Mouse (Mus musculus) C2C12 (cell line): ENCODE measurements around the gene Rasl11b. TPM values are rescaled to one million over a fixed set of nuclear protein-coding genes. Genes with fewer than 3 reads are reported as not detected.

Experiments used
- H3K27me3 ChIP-seq: one replicate; pipeline ENCODE4 v1.6.1; 2011; ENCODE audit not compliant: control insufficient read depth, insufficient read depth, insufficient read length
- H3K36me3 ChIP-seq: one replicate; pipeline ENCODE4 v1.6.1; 2011; ENCODE audit not compliant: control insufficient read depth, insufficient read depth
- H3K4me3 ChIP-seq: one replicate; pipeline ENCODE4 v1.5.1; 2011; ENCODE audit warnings: mild to moderate bottlenecking, control low read depth; ENCODE audit not compliant: poor library complexity, insufficient read depth, severe bottlenecking
- H3K79me2 ChIP-seq: one replicate; pipeline ENCODE4 v1.6.1; 2011; ENCODE audit not compliant: control insufficient read depth, insufficient read depth
- H3K79me3 ChIP-seq: one replicate; pipeline ENCODE4 v1.6.1; 2011; ENCODE audit warnings: low read depth, control low read depth
- H3ac ChIP-seq: one replicate; pipeline ENCODE3; 2011; ENCODE audit warnings: low read depth; ENCODE audit not compliant: control insufficient read depth, insufficient read length
- CEBPB ChIP-seq: IDR thresholded peaks from one replicate; pipeline ENCODE4 v1.6.1; 2011; ENCODE audit warnings: low read depth, mild to moderate bottlenecking, control low read depth, moderate library complexity
- CTCF ChIP-seq: IDR thresholded peaks from one replicate; pipeline ENCODE4 v1.5.1; 2011; ENCODE audit not compliant: control insufficient read depth, insufficient read depth, insufficient read length
- FOSL1 ChIP-seq: IDR thresholded peaks from one replicate; pipeline ENCODE4 v1.8.0; 2011; ENCODE audit warnings: mild to moderate bottlenecking, low read length; ENCODE audit not compliant: poor library complexity, insufficient read depth, severe bottlenecking
- MAX ChIP-seq: IDR thresholded peaks from one replicate; pipeline ENCODE4 v1.6.1; 2011; ENCODE audit warnings: mild to moderate bottlenecking, control low read depth
- MYOD1 ChIP-seq: IDR thresholded peaks from one replicate; pipeline ENCODE4 v1.6.1; 2011; ENCODE audit warnings: low read depth; ENCODE audit not compliant: control insufficient read depth, insufficient read length
- MYOG ChIP-seq: IDR thresholded peaks from one replicate; pipeline ENCODE4 v1.6.1; 2011; ENCODE audit not compliant: control insufficient read depth, insufficient read length; ENCODE audit errors: extremely low read depth
- USF1 ChIP-seq: IDR thresholded peaks from one replicate; pipeline ENCODE4 v1.6.1; 2011; ENCODE audit warnings: low read depth, mild to moderate bottlenecking, control low read depth, moderate library complexity
- polyA plus RNA-seq: library from polyadenylated mRNA; unstranded; fragments of >200 nt; fragmentation: generic; extraction: Trizol; gene quantifications from one replicate; pipeline ENCODE4 v1.2.1, GENCODE M21; 2012; ENCODE audit warnings: missing spikeins

Gene Rasl11b
- polyA plus RNA-seq, 1 experiment: 4.8 TPM

- H3K27me3 ChIP-seq: no peaks in the 10 kb centered on the region
- H3ac ChIP-seq: no peak overlapping the region
- no peaks in the 10 kb centered on the region for H3K36me3 ChIP-seq
- TF ChIP-seq MAX (no peak), MYOD1 (no peak), CEBPB (no peak), USF1 (no peak), CTCF (no peak), MYOG (no peak), FOSL1 (no peak)
- H3K4me3 ChIP-seq: no peak overlapping the region
- no peaks in the 10 kb centered on the region for H3K79me3 ChIP-seq
- H3K79me2 ChIP-seq: no peaks in the 10 kb centered on the region
Observed at GRCm38 (mm10) chr5:74189484-74190160, 5.5 kb upstream of the Rasl11b start.

- Histone ChIP-seq H3K4me3 (no peak overlapping the region), H3K79me2 (no peaks in the 10 kb centered on the region), H3K36me3 (no peaks in the 10 kb centered on the region), H3K27me3 (no peaks in the 10 kb centered on the region), H3ac (no peak overlapping the region), H3K79me3 (no peaks in the 10 kb centered on the region)
- no peak for TF ChIP-seq CEBPB
- no peak for TF ChIP-seq USF1
- TF ChIP-seq FOSL1: no peak
- TF ChIP-seq MYOD1: no peak
- no peak for TF ChIP-seq MAX
- TF ChIP-seq MYOG: no peak
- no peak for TF ChIP-seq CTCF
Observed at GRCm38 (mm10) chr5:74190161-74190491, 5.0 kb upstream of the Rasl11b start.

- H3K79me2 ChIP-seq: no peaks in the 10 kb centered on the region
- no peaks in the 10 kb centered on the region for H3K27me3 ChIP-seq
- no peaks in the 10 kb centered on the region for H3K36me3 ChIP-seq
- H3K79me3 ChIP-seq: no peaks in the 10 kb centered on the region
- H3K4me3 ChIP-seq: no peak overlapping the region
- no peak overlapping the region for H3ac ChIP-seq
- TF ChIP-seq MAX (no peak), FOSL1 (no peak), USF1 (no peak), CEBPB (no peak), MYOG (no peak), CTCF (no peak), MYOD1 (no peak)
Observed at GRCm38 (mm10) chr5:74190911-74191310, 4.2 kb upstream of the Rasl11b start.

- Histone ChIP-seq H3K79me3 (no peaks in the 10 kb centered on the region), H3ac (no peak overlapping the region), H3K4me3 (no peak overlapping the region), H3K79me2 (no peaks in the 10 kb centered on the region), H3K27me3 (no peaks in the 10 kb centered on the region), H3K36me3 (no peaks in the 10 kb centered on the region)
- TF ChIP-seq MYOG (no peak), MYOD1 (no peak), MAX (no peak)
Observed at GRCm38 (mm10) chr5:74193008-74193407, 2.1 kb upstream of the Rasl11b start.

- no peak for TF ChIP-seq MAX
- TF ChIP-seq CEBPB: no peak
- no peak for TF ChIP-seq CTCF
- no peak for TF ChIP-seq USF1
- TF ChIP-seq FOSL1: no peak
- no peak for TF ChIP-seq MYOD1
- TF ChIP-seq MYOG: no peak
- H3K79me3 ChIP-seq: no peaks in the 10 kb centered on the region
- no peaks in the 10 kb centered on the region for H3K27me3 ChIP-seq
- H3K36me3 ChIP-seq: no peaks in the 10 kb centered on the region
- H3K4me3 ChIP-seq: no peak overlapping the region
- no peaks in the 10 kb centered on the region for H3K79me2 ChIP-seq
- no peak overlapping the region for H3ac ChIP-seq
Observed at GRCm38 (mm10) chr5:74193626-74194025, 1.5 kb upstream of the Rasl11b start.

- Histone ChIP-seq H3K4me3 (no peak overlapping the region), H3K27me3 (no peaks in the 10 kb centered on the region), H3ac (peak overlapping the region; percentile 86), H3K79me2 (no peaks in the 10 kb centered on the region), H3K79me3 (no peaks in the 10 kb centered on the region), H3K36me3 (no peaks in the 10 kb centered on the region)
- TF ChIP-seq MYOG (no peak), MAX (no peak), CTCF (no peak), FOSL1 (no peak), MYOD1 (no peak), USF1 (no peak), CEBPB (no peak)
Observed at GRCm38 (mm10) chr5:74194027-74194840, 852 bp upstream of the Rasl11b start.
